Comparison of ENCODE assay signal across 1 mouse cellular context in genomic region chr16:5049182-5049773, GRCm38 (mm10).
TF ChIP-seq lines count a peak whose summit lies in the region.

No protein-coding gene starts in this region.

TF ChIP-seq in MEL, 35 proteins besides CTCF, POLR2A, EP300 and RAD21:
- no peak for TF ChIP-seq ETS1 (IDR thresholded peaks at IDR 0.05; ENCODE audit: low read depth, low read length)
TF ChIP-seq in MEL: peak in this region for 0.
